Mouse (Mus musculus) megakaryocyte, embryonic 14.5 days (primary cell): ENCODE measurements around the gene Moap1. TPM values are rescaled to one million over a fixed set of nuclear protein-coding genes. Genes with fewer than 3 reads are reported as not detected.
A peak's percentile ranks its signal among the peaks of the same experiment; 100 is the strongest.

Experiments used
- H3K27me3 ChIP-seq: replicated peaks from 2 replicates; pipeline ENCODE3; 2012; ENCODE audit warnings: inconsistent platforms
- H3K36me3 ChIP-seq: replicated peaks from 2 replicates; pipeline ENCODE3; 2012; ENCODE audit warnings: low read length, inconsistent platforms, mixed read lengths
- H3K4me1 ChIP-seq: 2 replicates; pipeline ENCODE4 v1.6.1; 2012; ENCODE audit warnings: inconsistent platforms
- H3K4me3 ChIP-seq: replicated peaks from 2 replicates; pipeline ENCODE3; 2012; ENCODE audit warnings: moderate library complexity, mild to moderate bottlenecking, inconsistent platforms
- H3K9me3 ChIP-seq: 2 replicates; pipeline ENCODE4 v1.6.1; 2012; ENCODE audit warnings: inconsistent platforms
- FLI1 ChIP-seq: IDR thresholded peaks from 2 replicates; pipeline ENCODE4 v1.6.1; 2012; ENCODE audit warnings: low read length, inconsistent platforms, mixed read lengths
- GATA1 ChIP-seq: IDR thresholded peaks from 3 replicates; pipeline ENCODE4 v1.6.1; 2012; ENCODE audit warnings: mixed read lengths, low read length, inconsistent platforms, borderline replicate concordance
- polyA plus RNA-seq: library from polyadenylated mRNA; stranded (reverse); fragments of >175 nt; gene quantifications from 2 replicates; pipeline ENCODE4 v1.2.3, GENCODE M21; 2012; ENCODE audit warnings: low replicate concordance; ENCODE audit not compliant: insufficient read depth

Moap1 gene
- polyA plus RNA-seq, result 3.3 TPM in 1 of 2 replicates, not detected in the other

DNA sequence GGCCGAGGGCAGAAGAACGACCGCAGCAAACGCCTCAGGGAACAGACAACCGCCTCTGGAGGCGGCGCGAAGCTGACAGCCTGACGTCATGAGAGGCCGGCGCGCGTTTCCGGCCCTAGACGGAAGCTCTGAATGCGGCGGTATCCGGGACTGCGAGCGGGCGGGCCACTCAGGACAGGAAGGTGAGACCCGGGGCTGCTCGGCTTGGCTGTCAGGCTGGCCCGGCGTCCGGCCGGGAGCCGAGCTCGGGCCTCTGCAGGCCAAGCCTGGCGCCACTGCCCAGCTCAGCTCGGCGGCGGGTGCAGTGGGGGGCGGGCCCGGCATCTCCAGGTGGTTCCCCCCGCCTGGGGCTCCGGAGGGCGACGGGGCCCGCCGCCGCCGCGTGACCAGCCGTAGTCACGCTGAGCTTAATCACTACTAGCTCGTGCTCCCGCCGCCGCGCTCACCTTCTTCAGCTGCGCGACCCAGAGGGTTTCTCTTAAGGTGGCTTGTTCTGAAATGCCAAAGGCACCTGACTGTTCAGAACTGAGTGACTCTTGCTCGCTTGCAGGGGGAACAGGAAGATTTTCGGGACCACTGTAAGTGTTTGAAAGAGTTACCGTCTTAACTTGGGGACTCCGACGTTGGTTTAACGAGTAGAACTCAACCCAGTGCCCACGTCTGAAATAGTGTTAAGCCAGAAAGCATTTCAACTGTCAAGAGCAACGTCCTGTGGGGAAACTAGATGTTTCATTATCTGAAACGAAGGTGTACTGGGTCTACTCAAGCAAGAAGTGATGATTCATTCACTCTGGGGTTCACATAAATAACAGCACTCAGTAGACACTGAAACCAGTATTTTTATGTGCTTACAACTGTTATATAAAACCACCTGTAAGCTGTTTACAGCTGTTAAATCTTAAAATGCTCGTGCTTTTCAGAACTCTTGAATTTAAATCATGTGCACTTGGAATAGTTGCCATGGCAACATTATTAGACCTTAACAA, at the start of gene Moap1, which contains the start of gene Tmem251:
Gene Moap1 (minus strand): TSS at position 73 of the 986 bp plus-strand sequence.
Gene Tmem251 (plus strand): TSS at position 174 of the 986 bp plus-strand sequence.
- Histone ChIP-seq H3K4me3 (peak within 1 kb of the TSS; percentile 93), H3K9me3 (no peaks in the 10 kb centered on the region), H3K27me3 (no peaks in the 10 kb centered on the region), H3K4me1 (peaks cover 46% of the 10 kb centered on the region), H3K36me3 (peaks cover 27% of the 10 kb centered on the region)
- TF ChIP-seq FLI1 (peak; percentile 77; the same call in 1 of the 2 replicates), GATA1 (no peak)

GRCm38 (mm10) chr12:102787927-102788326, 44.5 kb upstream of the Moap1 start:
- peaks cover 97% of the 10 kb centered on the region for H3K36me3 ChIP-seq
- no peaks in the 10 kb centered on the region for H3K9me3 ChIP-seq
- no peak for TF ChIP-seq FLI1
- TF ChIP-seq GATA1, result no peak
- no peaks in the 10 kb centered on the region for H3K27me3 ChIP-seq
- peaks cover 8% of the 10 kb centered on the region; the same call in 1 of the 2 replicates for H3K4me1 ChIP-seq
- no peak overlapping the region for H3K4me3 ChIP-seq

DNA sequence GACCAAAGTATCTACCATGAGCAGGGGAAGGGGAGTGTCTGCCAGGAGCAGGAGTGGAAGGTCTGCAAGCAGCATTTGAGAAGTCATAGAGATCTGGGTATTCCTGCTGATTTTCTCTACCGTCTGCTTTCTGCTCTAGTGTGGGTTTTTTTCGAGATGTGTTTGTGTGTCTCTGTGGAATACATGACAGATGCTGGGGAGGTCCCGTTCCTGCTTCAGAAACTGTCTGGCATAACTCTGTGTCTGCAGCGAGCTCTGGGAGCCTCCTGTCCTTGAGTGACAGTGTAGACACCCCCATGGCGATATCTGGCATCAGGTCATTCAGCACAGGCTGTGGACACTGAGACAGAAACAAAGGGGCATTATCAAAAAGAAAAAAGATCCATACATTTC, 42.1 kb upstream of the Moap1 start:
- H3K4me3 ChIP-seq, result no peak overlapping the region
- H3K4me1 ChIP-seq, result peaks cover 8% of the 10 kb centered on the region; the same call in 1 of the 2 replicates
- TF ChIP-seq FLI1 (no peak), GATA1 (no peak)
- H3K27me3 ChIP-seq, result no peaks in the 10 kb centered on the region
- no peaks in the 10 kb centered on the region for H3K9me3 ChIP-seq
- H3K36me3 ChIP-seq, result peaks cover 94% of the 10 kb centered on the region

- peaks cover 94% of the 10 kb centered on the region for H3K36me3 ChIP-seq
- H3K9me3 ChIP-seq, result no peaks in the 10 kb centered on the region
- H3K4me1 ChIP-seq, result peaks cover 8% of the 10 kb centered on the region; the same call in 1 of the 2 replicates
- no peaks in the 10 kb centered on the region for H3K27me3 ChIP-seq
- TF ChIP-seq FLI1, result no peak
- TF ChIP-seq GATA1, result no peak
- H3K4me3 ChIP-seq, result no peak overlapping the region
Observed at GRCm38 (mm10) chr12:102784899-102785592, 41.6 kb upstream of the Moap1 start.

DNA sequence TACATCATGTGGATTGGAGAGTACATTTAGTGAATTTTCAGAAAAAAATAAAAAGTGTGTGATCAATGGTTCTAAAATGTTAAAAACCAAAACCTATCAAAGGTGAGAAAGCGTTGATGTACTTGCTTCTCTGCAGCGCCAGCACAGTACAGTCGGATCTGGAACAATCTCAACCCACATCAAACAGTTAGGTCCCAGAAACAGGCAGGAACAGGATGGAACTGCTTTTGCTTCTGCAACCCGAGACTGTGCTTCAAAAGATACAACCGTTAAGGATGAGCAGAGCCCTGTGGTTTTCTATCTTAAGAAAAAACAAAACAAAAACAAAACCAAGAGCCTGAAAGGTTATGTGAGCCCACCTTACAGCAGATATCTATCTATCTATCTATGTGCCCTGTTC, 39.4 kb upstream of the Moap1 start:
- Histone ChIP-seq H3K36me3 (peaks cover 93% of the 10 kb centered on the region), H3K27me3 (no peaks in the 10 kb centered on the region)

DNA sequence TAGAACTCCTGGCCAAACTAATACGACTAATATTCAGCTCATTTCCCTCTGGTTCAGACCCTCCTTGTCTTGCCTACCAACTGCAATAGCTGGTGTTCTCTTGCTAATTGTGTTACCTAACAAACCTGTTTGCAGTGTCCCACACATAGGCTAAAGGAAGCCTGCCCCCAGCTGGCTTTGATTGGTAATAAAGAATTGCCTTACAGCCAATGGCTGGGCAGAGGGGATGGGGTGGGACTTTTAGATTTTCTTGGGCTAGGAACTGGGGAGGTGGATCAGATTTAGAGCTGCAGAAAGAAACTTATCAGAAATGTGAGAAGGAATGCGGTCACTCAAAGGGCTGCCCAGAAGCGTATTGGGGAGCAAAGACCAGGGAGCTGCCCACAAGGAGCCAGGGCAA, 36.0 kb upstream of the Moap1 start:
- no peak overlapping the region for H3K4me3 ChIP-seq
- TF ChIP-seq FLI1 (no peak), GATA1 (no peak)
- peaks cover 34% of the 10 kb centered on the region for H3K4me1 ChIP-seq
- no peaks in the 10 kb centered on the region for H3K9me3 ChIP-seq
- H3K36me3 ChIP-seq, result peaks cover 93% of the 10 kb centered on the region
- no peaks in the 10 kb centered on the region for H3K27me3 ChIP-seq

More for the DNA sequence above, 39.4 kb upstream of the Moap1 start:
- H3K4me3 ChIP-seq, result no peak overlapping the region
- peaks cover 30% of the 10 kb centered on the region for H3K4me1 ChIP-seq
- TF ChIP-seq FLI1, result no peak
- TF ChIP-seq GATA1, result no peak
- H3K9me3 ChIP-seq, result no peaks in the 10 kb centered on the region

DNA sequence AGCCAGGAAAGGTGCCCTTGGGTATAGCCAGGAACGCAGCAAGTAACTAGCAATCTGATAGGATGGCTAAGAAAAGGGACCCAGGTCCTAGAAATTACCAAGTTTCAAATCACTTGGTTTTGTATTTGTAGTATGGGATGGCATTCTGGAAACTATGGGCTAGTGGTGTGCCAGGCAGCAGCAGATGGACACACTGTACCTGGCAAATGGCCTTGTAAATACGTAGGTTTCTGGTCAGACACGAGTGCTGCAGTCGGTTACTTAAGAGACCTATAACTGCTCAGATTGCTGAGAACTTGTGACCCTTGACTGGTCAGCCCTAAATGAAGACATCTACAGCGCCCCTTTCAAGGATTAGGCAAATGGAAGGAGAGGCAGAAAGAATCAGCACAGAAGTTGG, 34.7 kb upstream of the Moap1 start:
- TF ChIP-seq FLI1 (no peak), GATA1 (no peak)
- peaks cover 92% of the 10 kb centered on the region for H3K36me3 ChIP-seq

GRCm38 (mm10) chr12:102776035-102776434, 32.6 kb upstream of the Moap1 start:
- no peak overlapping the region for H3K4me3 ChIP-seq
- H3K9me3 ChIP-seq, result no peaks in the 10 kb centered on the region; the same call in 1 of the 2 replicates
- no peaks in the 10 kb centered on the region for H3K27me3 ChIP-seq
- H3K36me3 ChIP-seq, result peaks cover 94% of the 10 kb centered on the region
- no peak for TF ChIP-seq FLI1
- H3K4me1 ChIP-seq, result peaks cover 56% of the 10 kb centered on the region

More for the DNA sequence above, 34.7 kb upstream of the Moap1 start:
- Histone ChIP-seq H3K4me3 (no peak overlapping the region), H3K4me1 (peaks cover 37% of the 10 kb centered on the region), H3K9me3 (no peaks in the 10 kb centered on the region), H3K27me3 (no peaks in the 10 kb centered on the region)

GRCm38 (mm10) chr12:102772676-102773075, 29.2 kb upstream of the Moap1 start:
- peaks cover 99% of the 10 kb centered on the region for H3K36me3 ChIP-seq
- TF ChIP-seq GATA1 (no peak), FLI1 (no peak)
- no peaks in the 10 kb centered on the region; the same call in 1 of the 2 replicates for H3K9me3 ChIP-seq
- no peak overlapping the region for H3K4me3 ChIP-seq
- H3K27me3 ChIP-seq, result no peaks in the 10 kb centered on the region
- peaks cover 32% of the 10 kb centered on the region for H3K4me1 ChIP-seq
